Mouse (Mus musculus): ENCODE measurements around the gene Ipo7.
A peak's percentile ranks its signal among the peaks of the same experiment; 100 is the strongest.
"Not testable (repeated sequence)": the region's sequence is repeated elsewhere in the genome, so short reads cannot be mapped to it uniquely, and the experiment has no call there.

Ipo7 gene

GRCm38 (mm10) chr7:110018117-110018630 is at the start of gene Ipo7:
TSS of gene Ipo7 (plus strand) at chr7:110018274.
- peak; percentile 93 for DNase-seq

- DNase-seq: peak; percentile 15
These were observed 49.1 kb upstream of the Ipo7 start for GRCm38 (mm10) chr7:109968924-109969450.

- no peak for DNase-seq
These were observed 48.5 kb upstream of the Ipo7 start for GRCm38 (mm10) chr7:109969542-109969941.

GRCm38 (mm10) chr7:109975966-109976715 is 41.9 kb upstream of the Ipo7 start:
- DNase-seq: no peak

- peak; percentile 45 for DNase-seq
These were observed 40.9 kb upstream of the Ipo7 start for GRCm38 (mm10) chr7:109977131-109977530.

- DNase-seq: not testable (repeated sequence)
These were observed 33.5 kb upstream of the Ipo7 start for GRCm38 (mm10) chr7:109984608-109985007.

GRCm38 (mm10) chr7:109985661-109986132 is 32.4 kb upstream of the Ipo7 start:
- no peak for DNase-seq

GRCm38 (mm10) chr7:109986133-109986669 is 31.9 kb upstream of the Ipo7 start:
- peak; percentile 100 for DNase-seq

GRCm38 (mm10) chr7:109986775-109987174 is 31.3 kb upstream of the Ipo7 start, which contains the start of gene Tmem41b:
TSS of gene Tmem41b (minus strand) at chr7:109986929.
- peak; percentile 33 for DNase-seq

- DNase-seq: no peak
These were observed 26.8 kb upstream of the Ipo7 start for GRCm38 (mm10) chr7:109991286-109991685.

- no peak for DNase-seq
These were observed 24.7 kb upstream of the Ipo7 start for GRCm38 (mm10) chr7:109993157-109993959.

- DNase-seq: no peak
These were observed 19.7 kb upstream of the Ipo7 start for GRCm38 (mm10) chr7:109998388-109998787.

GRCm38 (mm10) chr7:110002092-110002491 is 16.0 kb upstream of the Ipo7 start:
- DNase-seq: no peak

- no peak for DNase-seq
These were observed 15.1 kb upstream of the Ipo7 start for GRCm38 (mm10) chr7:110002968-110003367.

GRCm38 (mm10) chr7:110005976-110006375 is 12.1 kb upstream of the Ipo7 start:
- no peak for DNase-seq

GRCm38 (mm10) chr7:110006471-110007195 is 11.4 kb upstream of the Ipo7 start:
- no peak for DNase-seq

- no peak for DNase-seq
These were observed 9.6 kb upstream of the Ipo7 start for GRCm38 (mm10) chr7:110008513-110008912.

GRCm38 (mm10) chr7:110009084-110009483 is 9.0 kb upstream of the Ipo7 start:
- no peak for DNase-seq

- DNase-seq: no peak
These were observed 6.7 kb upstream of the Ipo7 start for GRCm38 (mm10) chr7:110011417-110011816.

- no peak for DNase-seq
These were observed 3.8 kb upstream of the Ipo7 start for GRCm38 (mm10) chr7:110014272-110014671.

GRCm38 (mm10) chr7:110018631-110019482 is 783 bp downstream of the Ipo7 start:
- peak; percentile 53 for DNase-seq

Data from thymus, postnatal 14 days (tissue).